Comparison of ENCODE assay signal across 29 mouse cellular contexts in genomic region chr3:86011373-86011772, GRCm38 (mm10). TPM values are rescaled to one million over a fixed set of nuclear protein-coding genes. Genes with fewer than 3 reads are reported as not detected.
A peak's percentile ranks its signal among the peaks of the same experiment; 100 is the strongest.
DNase-seq lines count a peak whose midpoint lies in the region; ATAC-seq and TF ChIP-seq lines count a peak whose summit lies in the region.
"Had no signal": no experiment of that assay in that cellular context is flagged by ENCODE, and none has a peak within 500 bp of the region (broad histone marks: within the 10 kb centered on the region; RNA-seq: fewer than 3 reads in every experiment).

No protein-coding gene starts in this region.

- no peak for TF ChIP-seq CTCF in heart, postnatal 0 days (IDR thresholded peaks at IDR 0.05; ENCODE audit: low read depth)
- TF ChIP-seq CTCF in lung, postnatal 0 days (IDR thresholded peaks at IDR 0.05): no peak
- no peak for TF ChIP-seq CTCF in stomach, postnatal 0 days (IDR thresholded peaks at IDR 0.05; ENCODE audit: low read depth)

- peak; percentile 41 for DNase-seq in heart, postnatal 0 days (ENCODE audit: low spot score)
- DNase-seq in heart, postnatal 25 days (ENCODE audit: low spot score): no peak
- DNase-seq in lung, postnatal 0 days (ENCODE audit: low spot score): peak; percentile 70
- DNase-seq in lung, postnatal 10 days: no peak
- no peak for DNase-seq in intestine, embryonic 14.5 days (ENCODE audit: low spot score)
- DNase-seq in stomach, postnatal 0 days (ENCODE audit: low spot score): no peak
- DNase-seq in adrenal gland, postnatal 14 days: no peak
- DNase-seq in frontal cortex, postnatal 25 days (ENCODE audit: low spot score in 2 of 2): no peak
- DNase-seq: cerebellum, adult 9-10 months; gastrocnemius, postnatal 25 days; heart, adult 2 months; liver had no signal

- H3K9me3 ChIP-seq in heart, postnatal 0 days (replicated peaks; ENCODE audit: control insufficient read depth, low read length): no peaks in the 10 kb centered on the region
- H3K9me3 ChIP-seq in lung, postnatal 0 days (ENCODE audit: low read length): no peaks in the 10 kb centered on the region
- H3K9me3 ChIP-seq in intestine, embryonic 14.5 days (ENCODE audit: control insufficient read depth, low read length): no peaks in the 10 kb centered on the region
- H3K9me3 ChIP-seq in stomach, postnatal 0 days (ENCODE audit: control insufficient read depth, low read length): no peaks in the 10 kb centered on the region
- H3K9me3 ChIP-seq: embryonic facial prominence, embryonic 15.5 days; heart, embryonic 15.5 days; hindbrain, embryonic 10.5 days; kidney, embryonic 15.5 days; limb, embryonic 10.5 days; midbrain, embryonic 13.5 days had no signal

- 0 out of 2 replicates have a peak overlapping the region, but pooled peaks have one; percentile 31 for H3K27ac ChIP-seq in heart, postnatal 0 days (ENCODE audit: low read depth)
- peak overlapping the region; percentile 70 for H3K27ac ChIP-seq in lung, postnatal 0 days (ENCODE audit: low read length)
- H3K27ac ChIP-seq in intestine, embryonic 14.5 days (ENCODE audit: low read depth): no peak overlapping the region
- H3K27ac ChIP-seq in stomach, postnatal 0 days (replicated peaks): no peak overlapping the region
- H3K27ac ChIP-seq: embryonic facial prominence, embryonic 15.5 days; heart, adult 2 months; heart, embryonic 15.5 days; hindbrain, embryonic 10.5 days; hindbrain, postnatal 0 days; kidney, embryonic 15.5 days; midbrain, embryonic 13.5 days had no signal

- no peak overlapping the region for H3K4me3 ChIP-seq in heart, postnatal 0 days (ENCODE audit: low read depth, low read length)
- H3K4me3 ChIP-seq in lung, postnatal 0 days (ENCODE audit: low read depth, low read length): no peak overlapping the region
- no peak overlapping the region for H3K4me3 ChIP-seq in intestine, embryonic 14.5 days (ENCODE audit: low read depth, low read length)
- H3K4me3 ChIP-seq in stomach, postnatal 0 days (ENCODE audit: low read depth, low read length): no peak overlapping the region
- H3K4me3 ChIP-seq: embryonic facial prominence, embryonic 15.5 days; heart, adult 2 months; heart, embryonic 15.5 days; hindbrain, embryonic 10.5 days; kidney, embryonic 15.5 days; limb, embryonic 10.5 days; megakaryocyte, embryonic 14.5 days; midbrain, embryonic 13.5 days had no signal

- 0 out of 2 replicates have a peak overlapping the region, but pooled peaks have one; percentile 15 for H3K4me2 ChIP-seq in heart, postnatal 0 days (ENCODE audit: low read depth, low read length)
- H3K4me2 ChIP-seq in lung, postnatal 0 days (replicated peaks; ENCODE audit: low read depth, low read length): no peak overlapping the region; the same call in 1 of the 2 replicates
- no peak overlapping the region for H3K4me2 ChIP-seq in intestine, embryonic 14.5 days (ENCODE audit: low read length)
- H3K4me2 ChIP-seq in stomach, postnatal 0 days (replicated peaks; ENCODE audit: low read depth): no peak overlapping the region
- H3K4me2 ChIP-seq: embryonic facial prominence, embryonic 15.5 days; heart, embryonic 15.5 days; kidney, embryonic 15.5 days; midbrain, embryonic 13.5 days had no signal

- H3K9ac ChIP-seq in heart, postnatal 0 days (replicated peaks; ENCODE audit: low read depth, low read length): no peak overlapping the region
- no peak overlapping the region for H3K9ac ChIP-seq in lung, postnatal 0 days (replicated peaks; ENCODE audit: low read depth)
- no peak overlapping the region for H3K9ac ChIP-seq in intestine, embryonic 14.5 days (ENCODE audit: low read length)
- no peak overlapping the region for H3K9ac ChIP-seq in stomach, postnatal 0 days (ENCODE audit: low read length)
- H3K9ac ChIP-seq: embryonic facial prominence, embryonic 15.5 days; heart, embryonic 15.5 days; kidney, embryonic 15.5 days; midbrain, embryonic 13.5 days had no signal

- no peak; the same call in 1 of the 2 replicates for ATAC-seq in heart, postnatal 0 days (ENCODE audit: insufficient read depth, low read depth)
- peak; percentile 87 for ATAC-seq in lung, postnatal 0 days
- 0 out of 2 replicates have a peak, but pooled peaks have one; percentile 19 for ATAC-seq in intestine, embryonic 14.5 days (replicated peaks; ENCODE audit: low FRiP score, low TSS enrichment, low read depth)
- peak; percentile 71 for ATAC-seq in stomach, postnatal 0 days (ENCODE audit: low FRiP score, low TSS enrichment)
- ATAC-seq: CD4-positive, CD25-positive, alpha-beta regulatory T cell, adult 4 months; forebrain, embryonic 14.5 days; hindbrain, postnatal 0 days; midbrain, embryonic 13.5 days had no signal

- no peaks in the 10 kb centered on the region for H3K36me3 ChIP-seq in heart, postnatal 0 days (replicated peaks; ENCODE audit: control insufficient read depth, insufficient read depth, low read length)
- no peaks in the 10 kb centered on the region for H3K36me3 ChIP-seq in lung, postnatal 0 days (ENCODE audit: insufficient read depth, low read length)
- H3K36me3 ChIP-seq in intestine, embryonic 14.5 days (ENCODE audit: control insufficient read depth, insufficient read depth, low read length): 0 out of 2 replicates have a peak, but pooled peaks cover 4% of the 10 kb centered on the region
- H3K36me3 ChIP-seq in stomach, postnatal 0 days (ENCODE audit: control insufficient read depth, insufficient read depth, low read length): peaks cover 2% of the 10 kb centered on the region; the same call in 1 of the 2 replicates
- H3K36me3 ChIP-seq: embryonic facial prominence, embryonic 15.5 days; heart, embryonic 15.5 days; midbrain, embryonic 13.5 days had no signal

- no peaks in the 10 kb centered on the region for H3K27me3 ChIP-seq in heart, postnatal 0 days (ENCODE audit: control insufficient read depth, insufficient read depth, low read length)
- H3K27me3 ChIP-seq in lung, postnatal 0 days (replicated peaks; ENCODE audit: insufficient read depth, low read length): no peaks in the 10 kb centered on the region
- H3K27me3 ChIP-seq in intestine, embryonic 14.5 days (replicated peaks; ENCODE audit: control insufficient read depth, insufficient read depth, low read length): no peaks in the 10 kb centered on the region
- H3K27me3 ChIP-seq in stomach, postnatal 0 days (ENCODE audit: control insufficient read depth, insufficient read depth, low read length): no peaks in the 10 kb centered on the region
- H3K27me3 ChIP-seq: embryonic facial prominence, embryonic 15.5 days; kidney, embryonic 15.5 days; midbrain, embryonic 13.5 days had no signal

- no peak for TF ChIP-seq EP300 in heart, postnatal 0 days (IDR thresholded peaks at IDR 0.05; ENCODE audit: low read depth)
- TF ChIP-seq EP300 in lung, postnatal 0 days (IDR thresholded peaks at IDR 0.05): no peak; the same call in 1 of the 2 replicates
- TF ChIP-seq EP300 in stomach, postnatal 0 days (optimal IDR thresholded peaks at IDR 0.05): no peak

- intact Hi-C loops in heart, postnatal 25 days (cut with DNase I): no loop called here

- 28% methylated on average over 6 of the region's 6 CpGs for WGBS in heart, postnatal 0 days
- WGBS in lung, postnatal 0 days: 52% methylated on average over 6 of the region's 6 CpGs
- whole genome bisulfite sequencing in intestine, embryonic 14.5 days: 75% methylated on average over 6 of the region's 6 CpGs
- WGBS in stomach, postnatal 0 days: 55% methylated on average over 6 of the region's 6 CpGs

- H3K4me1 ChIP-seq in heart, postnatal 0 days (ENCODE audit: control insufficient read depth, insufficient read depth): peaks cover 16% of the 10 kb centered on the region; the same call in 1 of the 2 replicates
- peaks cover 4% of the 10 kb centered on the region; the same call in 1 of the 2 replicates for H3K4me1 ChIP-seq in lung, postnatal 0 days (ENCODE audit: insufficient read depth, low read depth, low read length)
- H3K4me1 ChIP-seq in intestine, embryonic 14.5 days (replicated peaks; ENCODE audit: control insufficient read depth, insufficient read depth, low read length): no peaks in the 10 kb centered on the region
- 0 out of 2 replicates have a peak, but pooled peaks cover 2% of the 10 kb centered on the region for H3K4me1 ChIP-seq in stomach, postnatal 0 days (replicated peaks; ENCODE audit: control insufficient read depth, insufficient read depth)
- H3K4me1 ChIP-seq: megakaryocyte, embryonic 14.5 days; midbrain, embryonic 13.5 days had no signal

RNA-seq across cellular contexts. Expression of gene Prss48, which starts 9.1 kb away (rescaled TPM):
- not detected in 2 replicates for total RNA-seq in heart, postnatal 0 days (2014; rRNA removed; ENCODE audit: low replicate concordance)
- not detected in 2 replicates for polyA plus RNA-seq in heart, postnatal 0 days (2015; fragmentation: Nextera tagmentation; extraction: Ambion mirVana)
- not detected for total RNA-seq in heart, postnatal 25 days (2021)
- not detected in 2 replicates for polyA plus RNA-seq in lung, postnatal 0 days (2015; fragmentation: Nextera tagmentation; extraction: Ambion mirVana)
- polyA plus RNA-seq in intestine, embryonic 14.5 days (2014; fragmentation: Nextera tagmentation; extraction: Ambion mirVana): 0.44 and 0.58 TPM in 2 replicates
- polyA plus RNA-seq in stomach, postnatal 0 days (2015; fragmentation: Nextera tagmentation; extraction: Ambion mirVana): not detected in 2 replicates
- total RNA-seq in adrenal gland, postnatal 14 days (2021): not detected in 2 replicates
- total RNA-seq: adrenal gland, adult 18-20 months; gastrocnemius, postnatal 25 days; heart, adult 2 months; hindbrain, postnatal 0 days; layer of hippocampus, postnatal 14 days; left cerebral cortex, adult 8-10 months; monocyte, adult 5-6 weeks; neutrophil, adult 5-6 weeks had no signal
- polyA plus RNA-seq: CD4-positive, CD25-positive, alpha-beta regulatory T cell, adult 4 months; embryonic facial prominence, embryonic 15.5 days; forebrain, embryonic 14.5 days; heart, adult 2 months; heart, embryonic 15.5 days; hindbrain, embryonic 10.5 days; hindbrain, postnatal 0 days; limb, embryonic 10.5 days; liver, embryonic 16.5 days; midbrain, embryonic 13.5 days; thymus, postnatal 0 days had no signal

RNA-seq across cellular contexts. Expression of gene Sh3d19, which starts 40.5 kb away (rescaled TPM):
- 16.2 and 52.6 TPM in 2 replicates for total RNA-seq in heart, postnatal 0 days (2014; rRNA removed; ENCODE audit: low replicate concordance)
- 7.4 and 8.7 TPM in 2 replicates for polyA plus RNA-seq in heart, postnatal 0 days (2015; fragmentation: Nextera tagmentation; extraction: Ambion mirVana)
- 10 to 100 TPM; 25.4 to 29.6 TPM for total RNA-seq in heart, postnatal 25 days (2021)
- polyA plus RNA-seq in lung, postnatal 0 days (2015; fragmentation: Nextera tagmentation; extraction: Ambion mirVana): 28.3 and 33.0 TPM in 2 replicates
- 47.3 and 55.4 TPM in 2 replicates for polyA plus RNA-seq in intestine, embryonic 14.5 days (2014; fragmentation: Nextera tagmentation; extraction: Ambion mirVana)
- polyA plus RNA-seq in stomach, postnatal 0 days (2015; fragmentation: Nextera tagmentation; extraction: Ambion mirVana): 23.0 and 23.7 TPM in 2 replicates
- total RNA-seq in adrenal gland, postnatal 14 days (2021): 22.4 and 24.2 TPM in 2 replicates

Comparison
In these comparisons a context has a peak if more than half of its experiments do, and no peak if none do; other contexts are left out.
1. DNase-seq: peak in heart, postnatal 0 days (single experiment) and lung, postnatal 0 days (single experiment); none in heart, postnatal 25 days (single experiment), lung, postnatal 10 days (single experiment), intestine, embryonic 14.5 days (single experiment), stomach, postnatal 0 days (single experiment), adrenal gland, postnatal 14 days (single experiment) and frontal cortex, postnatal 25 days (0 of 2).
2. H3K27ac ChIP-seq: peak in heart, postnatal 0 days (single experiment) and lung, postnatal 0 days (single experiment); none in intestine, embryonic 14.5 days (single experiment) and stomach, postnatal 0 days (single experiment).